Mouse (Mus musculus): ENCODE data around the gene Hltf. TPM values are rescaled to one million over a fixed set of nuclear protein-coding genes. Genes with fewer than 3 reads are reported as not detected.
A peak's percentile ranks its signal among the peaks of the same experiment; 100 is the strongest.

The Hltf gene
- polyA plus RNA-seq, 1 experiment from 2014 or later, result 20.1 TPM

- no peak overlapping the region for H3K4me3 ChIP-seq (ENCODE audit: low read depth, low read length)
- peaks cover 7% of the 10 kb centered on the region; the same call in 1 of the 2 replicates for H3K36me3 ChIP-seq (ENCODE audit: control insufficient read depth, insufficient read depth, low read length)
- no peak overlapping the region for H3K27ac ChIP-seq (ENCODE audit: low read depth, low read length)
- H3K27me3 ChIP-seq (ENCODE audit: control insufficient read depth, insufficient read depth, low read length), result no peaks in the 10 kb centered on the region
- ATAC-seq (ENCODE audit: low FRiP score), result no peak
- WGBS, result 88% methylated on average over 11 of the region's 11 CpGs
- no peak overlapping the region for H3K9ac ChIP-seq (ENCODE audit: low read length)
- H3K4me1 ChIP-seq (ENCODE audit: control insufficient read depth, insufficient read depth, low read length), result no peaks in the 10 kb centered on the region
- H3K9me3 ChIP-seq (ENCODE audit: control insufficient read depth, low read length), result no peaks in the 10 kb centered on the region
- no peak for DNase-seq (ENCODE audit: low spot score, missing footprints)
- H3K4me2 ChIP-seq, result no peak overlapping the region
These were observed 18.8 kb downstream of the Hltf start for GRCm38 (mm10) chr3:20076145-20077053.

GRCm38 (mm10) chr3:20082161-20082560 is 24.6 kb downstream of the Hltf start:
- H3K4me3 ChIP-seq (ENCODE audit: low read depth, low read length), result no peak overlapping the region
- no peaks in the 10 kb centered on the region for H3K9me3 ChIP-seq (ENCODE audit: control insufficient read depth, low read length)
- 84% methylated on average over 3 of the region's 3 CpGs for WGBS
- DNase-seq (ENCODE audit: low spot score, missing footprints) (no peak), ATAC-seq (ENCODE audit: low FRiP score) (no peak)
- H3K27ac ChIP-seq (ENCODE audit: low read depth, low read length), result no peak overlapping the region
- H3K9ac ChIP-seq (ENCODE audit: low read length), result no peak overlapping the region
- no peaks in the 10 kb centered on the region for H3K4me1 ChIP-seq (ENCODE audit: control insufficient read depth, insufficient read depth, low read length)
- peaks cover 3% of the 10 kb centered on the region; the same call in 1 of the 2 replicates for H3K36me3 ChIP-seq (ENCODE audit: control insufficient read depth, insufficient read depth, low read length)
- no peak overlapping the region for H3K4me2 ChIP-seq
- H3K27me3 ChIP-seq (ENCODE audit: control insufficient read depth, insufficient read depth, low read length), result no peaks in the 10 kb centered on the region

- Histone ChIP-seq H3K36me3 (ENCODE audit: control insufficient read depth, insufficient read depth, low read length) (no peaks in the 10 kb centered on the region), H3K9ac (ENCODE audit: low read length) (no peak overlapping the region), H3K27ac (ENCODE audit: low read depth, low read length) (no peak overlapping the region), H3K9me3 (ENCODE audit: control insufficient read depth, low read length) (no peaks in the 10 kb centered on the region), H3K4me2 (no peak overlapping the region), H3K4me1 (ENCODE audit: control insufficient read depth, insufficient read depth, low read length) (no peaks in the 10 kb centered on the region), H3K4me3 (ENCODE audit: low read depth, low read length) (no peak overlapping the region), H3K27me3 (ENCODE audit: control insufficient read depth, insufficient read depth, low read length) (no peaks in the 10 kb centered on the region)
- DNase-seq (ENCODE audit: low spot score, missing footprints), result peak; percentile 60
- 82% methylated on average over 3 of the region's 3 CpGs for WGBS
- ATAC-seq (ENCODE audit: low FRiP score), result no peak
These were observed 46.2 kb downstream of the Hltf start for GRCm38 (mm10) chr3:20103830-20104229.

GRCm38 (mm10) chr3:20104318-20104717 is 46.7 kb downstream of the Hltf start:
- no peak overlapping the region for H3K4me3 ChIP-seq (ENCODE audit: low read depth, low read length)
- no peaks in the 10 kb centered on the region for H3K36me3 ChIP-seq (ENCODE audit: control insufficient read depth, insufficient read depth, low read length)
- H3K27ac ChIP-seq (ENCODE audit: low read depth, low read length), result no peak overlapping the region
- no peak overlapping the region for H3K4me2 ChIP-seq
- H3K27me3 ChIP-seq (ENCODE audit: control insufficient read depth, insufficient read depth, low read length), result no peaks in the 10 kb centered on the region
- H3K4me1 ChIP-seq (ENCODE audit: control insufficient read depth, insufficient read depth, low read length), result no peaks in the 10 kb centered on the region
- 94% methylated on average over 8 of the region's 8 CpGs for WGBS
- DNase-seq (ENCODE audit: low spot score, missing footprints) (no peak), ATAC-seq (ENCODE audit: low FRiP score) (no peak)
- H3K9me3 ChIP-seq (ENCODE audit: control insufficient read depth, low read length), result no peaks in the 10 kb centered on the region
- H3K9ac ChIP-seq (ENCODE audit: low read length), result no peak overlapping the region

- H3K27me3 ChIP-seq (ENCODE audit: control insufficient read depth, insufficient read depth, low read length), result no peaks in the 10 kb centered on the region
- H3K4me2 ChIP-seq, result no peak overlapping the region
- no peaks in the 10 kb centered on the region for H3K9me3 ChIP-seq (ENCODE audit: control insufficient read depth, low read length)
- DNase-seq (ENCODE audit: low spot score, missing footprints), result peak; percentile 33
- ATAC-seq (ENCODE audit: low FRiP score), result no peak
- WGBS, result 86% methylated on average over 2 of the region's 2 CpGs
- H3K36me3 ChIP-seq (ENCODE audit: control insufficient read depth, insufficient read depth, low read length), result no peaks in the 10 kb centered on the region
- H3K4me3 ChIP-seq (ENCODE audit: low read depth, low read length), result no peak overlapping the region
- H3K9ac ChIP-seq (ENCODE audit: low read length), result no peak overlapping the region
- no peaks in the 10 kb centered on the region for H3K4me1 ChIP-seq (ENCODE audit: control insufficient read depth, insufficient read depth, low read length)
- no peak overlapping the region for H3K27ac ChIP-seq (ENCODE audit: low read depth, low read length)
These were observed 47.2 kb downstream of the Hltf start for GRCm38 (mm10) chr3:20104776-20105175.

- H3K9me3 ChIP-seq (ENCODE audit: control insufficient read depth, low read length), result no peaks in the 10 kb centered on the region
- no peak overlapping the region for H3K4me2 ChIP-seq
- no peak overlapping the region for H3K4me3 ChIP-seq (ENCODE audit: low read depth, low read length)
- no peaks in the 10 kb centered on the region for H3K27me3 ChIP-seq (ENCODE audit: control insufficient read depth, insufficient read depth, low read length)
- 94% methylated on average over 5 of the region's 5 CpGs for WGBS
- DNase-seq (ENCODE audit: low spot score, missing footprints) (peak; percentile 66), ATAC-seq (ENCODE audit: low FRiP score) (no peak)
- H3K9ac ChIP-seq (ENCODE audit: low read length), result no peak overlapping the region
- no peaks in the 10 kb centered on the region for H3K4me1 ChIP-seq (ENCODE audit: control insufficient read depth, insufficient read depth, low read length)
- no peak overlapping the region for H3K27ac ChIP-seq (ENCODE audit: low read depth, low read length)
- 0 out of 2 replicates have a peak, but pooled peaks cover 2% of the 10 kb centered on the region for H3K36me3 ChIP-seq (ENCODE audit: control insufficient read depth, insufficient read depth, low read length)
These were observed 51.3 kb downstream of the Hltf start for GRCm38 (mm10) chr3:20108881-20109280.

- Histone ChIP-seq H3K27ac (ENCODE audit: low read depth, low read length) (no peak overlapping the region), H3K27me3 (ENCODE audit: control insufficient read depth, insufficient read depth, low read length) (no peaks in the 10 kb centered on the region), H3K36me3 (ENCODE audit: control insufficient read depth, insufficient read depth, low read length) (0 out of 2 replicates have a peak, but pooled peaks cover 2% of the 10 kb centered on the region), H3K4me1 (ENCODE audit: control insufficient read depth, insufficient read depth, low read length) (no peaks in the 10 kb centered on the region), H3K4me2 (no peak overlapping the region), H3K9me3 (ENCODE audit: control insufficient read depth, low read length) (no peaks in the 10 kb centered on the region), H3K9ac (ENCODE audit: low read length) (no peak overlapping the region), H3K4me3 (ENCODE audit: low read depth, low read length) (no peak overlapping the region)
- ATAC-seq (ENCODE audit: low FRiP score), result no peak
- 100% methylated on average over 2 of the region's 2 CpGs for WGBS
- DNase-seq (ENCODE audit: low spot score, missing footprints), result peak; percentile 17
These were observed 54.3 kb downstream of the Hltf start for GRCm38 (mm10) chr3:20111913-20112312.

GRCm38 (mm10) chr3:20119044-20119591 is 61.5 kb downstream of the Hltf start:
- H3K27me3 ChIP-seq (ENCODE audit: control insufficient read depth, insufficient read depth, low read length), result no peaks in the 10 kb centered on the region
- no peaks in the 10 kb centered on the region for H3K9me3 ChIP-seq (ENCODE audit: control insufficient read depth, low read length)
- no peak for ATAC-seq (ENCODE audit: low FRiP score)
- H3K9ac ChIP-seq (ENCODE audit: low read length), result no peak overlapping the region
- no peak overlapping the region for H3K4me2 ChIP-seq
- no peaks in the 10 kb centered on the region for H3K36me3 ChIP-seq (ENCODE audit: control insufficient read depth, insufficient read depth, low read length)
- peak; percentile 10 for DNase-seq (ENCODE audit: low spot score, missing footprints)
- no peak overlapping the region for H3K4me3 ChIP-seq (ENCODE audit: low read depth, low read length)
- H3K27ac ChIP-seq (ENCODE audit: low read depth, low read length), result no peak overlapping the region
- H3K4me1 ChIP-seq (ENCODE audit: control insufficient read depth, insufficient read depth, low read length), result no peaks in the 10 kb centered on the region
- 85% methylated on average over 19 of the region's 19 CpGs for WGBS

- no peak overlapping the region for H3K27ac ChIP-seq (ENCODE audit: low read depth, low read length)
- 0 out of 2 replicates have a peak, but pooled peaks have one; percentile 27 for ATAC-seq (ENCODE audit: low FRiP score)
These were observed 62.2 kb downstream of the Hltf start for GRCm38 (mm10) chr3:20119686-20120244.

More at GRCm38 (mm10) chr3:20119686-20120244, 62.2 kb downstream of the Hltf start:
- 53% methylated on average over 4 of the region's 4 CpGs for WGBS
- peak; percentile 35 for DNase-seq (ENCODE audit: low spot score, missing footprints)
- Histone ChIP-seq H3K4me3 (ENCODE audit: low read depth, low read length) (no peak overlapping the region), H3K36me3 (ENCODE audit: control insufficient read depth, insufficient read depth, low read length) (no peaks in the 10 kb centered on the region), H3K4me1 (ENCODE audit: control insufficient read depth, insufficient read depth, low read length) (no peaks in the 10 kb centered on the region), H3K9me3 (ENCODE audit: control insufficient read depth, low read length) (no peaks in the 10 kb centered on the region), H3K9ac (ENCODE audit: low read length) (no peak overlapping the region), H3K27me3 (ENCODE audit: control insufficient read depth, insufficient read depth, low read length) (no peaks in the 10 kb centered on the region), H3K4me2 (no peak overlapping the region)

Data from midbrain, embryonic 11.5 days (tissue).